Comparison of ENCODE assay signal across 22 mouse cellular contexts in genomic region chr6:134702184-134702583, GRCm38 (mm10).
"Had no signal": no experiment of that assay in that cellular context is flagged by ENCODE, and none has a peak within 500 bp of the region (broad histone marks: within the 10 kb centered on the region; RNA-seq: fewer than 3 reads in every experiment).

No protein-coding gene starts in this region.

- H3K9ac ChIP-seq: forebrain, postnatal 0 days; heart, embryonic 13.5 days; heart, embryonic 15.5 days; hindbrain, embryonic 13.5 days; hindbrain, embryonic 15.5 days; kidney, embryonic 15.5 days; limb, embryonic 13.5 days; limb, embryonic 15.5 days had no signal

- H3K4me1 ChIP-seq: hindbrain, embryonic 13.5 days; hindbrain, embryonic 15.5 days; kidney, embryonic 15.5 days had no signal

- H3K27me3 ChIP-seq: heart, embryonic 13.5 days; heart, embryonic 15.5 days; hindbrain, embryonic 13.5 days; hindbrain, embryonic 15.5 days; kidney, embryonic 15.5 days; limb, embryonic 13.5 days; limb, embryonic 15.5 days had no signal

- H3K9me3 ChIP-seq: heart, embryonic 13.5 days; heart, embryonic 15.5 days; hindbrain, embryonic 13.5 days; hindbrain, embryonic 15.5 days; kidney, embryonic 15.5 days; limb, embryonic 13.5 days; limb, embryonic 15.5 days had no signal

- H3K36me3 ChIP-seq: heart, embryonic 13.5 days; heart, embryonic 15.5 days; hindbrain, embryonic 13.5 days; hindbrain, embryonic 15.5 days; kidney, embryonic 15.5 days; limb, embryonic 13.5 days; limb, embryonic 15.5 days had no signal

- DNase-seq: forebrain, postnatal 0 days; gastrocnemius, postnatal 10 days; gastrocnemius, postnatal 36 days; heart, adult 11 months; heart, adult 2 months; heart, postnatal 14 days; heart, postnatal 36 days; kidney, postnatal 14 days; layer of hippocampus, adult 9-11 months; layer of hippocampus, postnatal 36 days; left cerebral cortex, postnatal 4 days had no signal

- H3K27ac ChIP-seq: heart, adult 2 months; heart, embryonic 13.5 days; heart, embryonic 15.5 days; hindbrain, embryonic 13.5 days; hindbrain, embryonic 15.5 days; hindbrain, postnatal 0 days; kidney, embryonic 15.5 days; kidney, postnatal 0 days; limb, embryonic 13.5 days; limb, embryonic 15.5 days had no signal

- ATAC-seq: forebrain, postnatal 0 days; hindbrain, postnatal 0 days; intestine, embryonic 16.5 days had no signal

- H3K4me3 ChIP-seq: heart, adult 2 months; heart, embryonic 13.5 days; heart, embryonic 15.5 days; hindbrain, embryonic 13.5 days; hindbrain, embryonic 15.5 days; kidney, embryonic 15.5 days; limb, embryonic 13.5 days; limb, embryonic 15.5 days had no signal

- H3K4me2 ChIP-seq: heart, embryonic 11.5 days; heart, embryonic 13.5 days; heart, embryonic 15.5 days; hindbrain, embryonic 13.5 days; hindbrain, embryonic 15.5 days; kidney, embryonic 15.5 days; limb, embryonic 13.5 days; limb, embryonic 15.5 days had no signal
